Mouse (Mus musculus): ENCODE results near the gene Ets1.

DNA sequence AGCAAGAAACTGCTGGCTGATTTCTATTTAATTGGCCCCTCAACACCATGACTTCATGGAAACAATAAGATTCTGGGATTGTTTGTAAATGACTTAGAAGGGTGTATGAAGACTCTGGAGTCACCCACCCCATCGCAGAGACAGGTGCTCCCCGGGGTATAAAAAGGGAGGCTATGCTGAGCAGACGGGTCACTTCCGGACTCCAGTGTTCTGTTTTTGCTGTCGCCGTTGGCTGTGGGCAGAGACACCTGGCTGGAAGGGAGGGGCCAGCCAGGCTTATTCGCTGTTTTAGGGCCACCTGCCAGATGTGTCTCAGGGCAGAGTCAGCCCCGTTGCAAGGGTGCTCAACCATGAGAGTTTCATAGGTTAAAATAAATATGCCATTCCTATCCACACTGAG lies 111.6 kb downstream of the Ets1 start:
- TF ChIP-seq CTCF (IDR thresholded peaks at IDR 0.05; ENCODE audit: low read depth) = no peak
- TF ChIP-seq EP300 (optimal IDR thresholded peaks at IDR 0.05) = no peak

Measured in stomach, postnatal 0 days (tissue).